Mouse (Mus musculus) testis, postnatal 10 days (tissue): ENCODE data around the gene Tmbim7.

ENCODE experiments used
- DNase-seq: peaks from one replicate; pipeline ENCODE4 v3.0.0; 2021; ENCODE audit warnings: low spot score

Gene Tmbim7

DNA sequence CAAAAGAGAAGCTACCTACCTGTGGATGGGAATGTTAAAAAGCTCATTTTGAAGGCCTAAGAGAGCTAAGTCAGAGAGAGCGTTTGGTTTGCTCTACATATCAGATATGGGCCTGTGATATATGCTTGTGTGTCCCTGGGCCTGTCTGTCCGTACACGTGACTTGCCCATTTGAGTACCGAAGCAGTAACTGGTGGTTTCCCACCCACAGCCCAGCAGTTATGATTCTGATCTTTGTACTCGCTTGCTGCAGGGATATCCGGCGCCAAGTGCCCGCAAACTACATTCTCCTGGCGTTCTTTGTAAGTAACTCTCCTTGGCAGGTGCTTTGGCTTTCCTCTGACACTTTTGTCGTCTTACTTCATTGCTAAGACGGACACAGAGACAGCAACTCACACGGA, 15.6 kb downstream of the Tmbim7 start:
- DNase-seq = no peak

GRCm38 (mm10) chr5:3669938-3670554, 19.1 kb downstream of the Tmbim7 start:
- no peak for DNase-seq

- no peak for DNase-seq
Measured at GRCm38 (mm10) chr5:3688298-3688697, 37.3 kb downstream of the Tmbim7 start.

- DNase-seq = no peak
Measured at GRCm38 (mm10) chr5:3691283-3691682, 40.3 kb downstream of the Tmbim7 start.

- no peak for DNase-seq
Measured at GRCm38 (mm10) chr5:3692956-3693355, 42.0 kb downstream of the Tmbim7 start.

DNA sequence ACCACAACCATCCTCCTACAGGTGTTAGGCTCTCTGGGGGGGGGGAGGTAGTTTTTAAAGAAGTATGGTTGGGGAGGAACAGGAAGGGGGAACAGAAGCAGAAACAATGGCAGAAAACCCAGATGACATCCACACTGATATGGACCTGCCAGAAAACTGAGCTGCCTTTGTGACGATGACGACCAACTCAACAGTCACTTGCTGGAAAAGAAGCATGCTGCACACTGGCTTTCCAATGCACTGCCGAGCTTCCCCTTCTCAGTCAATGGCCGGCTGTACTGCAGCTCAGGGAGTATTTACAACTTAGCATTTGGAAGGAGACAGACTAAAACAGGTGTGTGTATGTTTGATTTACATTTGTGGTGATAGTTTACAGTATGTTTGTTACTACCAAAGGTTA, 44.2 kb downstream of the Tmbim7 start:
- DNase-seq = no peak

DNA sequence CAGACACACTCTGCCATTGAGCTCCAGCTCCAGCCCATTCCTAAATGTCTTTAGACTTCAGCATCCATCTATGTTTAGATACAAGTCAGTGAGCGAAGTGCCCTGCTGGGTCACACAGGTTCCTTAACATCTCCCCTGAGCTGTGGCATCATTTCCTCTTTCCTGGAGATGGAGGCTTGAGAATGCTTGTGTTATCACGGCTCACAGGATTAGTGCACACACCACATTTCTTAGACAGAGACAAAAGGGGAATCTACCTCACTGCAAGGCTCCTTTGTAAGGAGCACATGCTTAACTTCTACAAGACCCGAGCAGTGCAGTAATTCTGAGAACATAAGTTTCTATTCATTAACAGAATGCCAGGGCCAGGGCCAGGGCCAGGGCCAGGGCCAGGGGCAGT, 45.0 kb downstream of the Tmbim7 start:
- DNase-seq = no peak

- no peak for DNase-seq
Measured at GRCm38 (mm10) chr5:3700025-3700424, 49.0 kb downstream of the Tmbim7 start.

GRCm38 (mm10) chr5:3702180-3702579, 51.2 kb downstream of the Tmbim7 start:
- no peak for DNase-seq

DNA sequence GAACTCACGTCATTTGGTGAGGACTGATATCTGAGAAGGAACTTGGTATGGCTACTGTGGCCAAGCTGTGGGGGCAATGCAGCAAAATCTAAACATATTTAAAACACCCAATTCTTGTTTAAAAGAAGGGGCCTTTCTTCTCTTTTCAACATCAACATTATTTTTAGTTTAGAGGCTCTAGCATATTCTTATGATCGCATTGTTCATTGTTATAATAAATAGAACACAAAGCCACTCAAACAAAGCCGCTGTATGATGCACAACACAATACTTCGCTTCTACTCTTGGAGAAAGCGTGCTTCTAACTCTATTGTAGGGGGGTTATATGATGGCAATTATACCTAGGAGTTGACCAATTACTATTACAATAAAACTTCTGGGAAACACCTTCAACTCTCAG, 64.8 kb downstream of the Tmbim7 start:
- no peak for DNase-seq

- DNase-seq = no peak
Measured at GRCm38 (mm10) chr5:3719371-3719770, 68.4 kb downstream of the Tmbim7 start.

GRCm38 (mm10) chr5:3722873-3723272, 71.9 kb downstream of the Tmbim7 start:
- no peak for DNase-seq

DNA sequence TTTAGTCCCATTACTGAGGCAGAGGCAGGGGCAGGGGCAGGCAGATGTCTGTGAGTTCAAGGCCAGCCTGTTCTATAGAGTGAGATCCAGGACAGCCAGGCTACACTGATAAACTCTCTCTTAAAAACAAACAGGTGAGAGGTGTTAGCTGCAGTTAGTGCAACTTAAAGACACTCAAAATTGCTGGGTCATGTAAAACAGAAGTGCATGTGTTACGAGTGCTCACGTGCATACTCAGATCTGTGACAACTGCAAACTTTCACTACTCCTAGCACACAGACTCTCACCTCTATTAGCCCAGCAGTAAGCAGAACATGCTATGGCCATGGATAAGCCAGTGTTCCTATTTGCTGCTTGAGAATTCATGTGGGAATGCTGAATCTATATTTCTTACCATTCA, 72.4 kb downstream of the Tmbim7 start:
- no peak for DNase-seq

- no peak for DNase-seq
Measured at GRCm38 (mm10) chr5:3725491-3725890, 74.5 kb downstream of the Tmbim7 start.

GRCm38 (mm10) chr5:3728820-3729219, 77.8 kb downstream of the Tmbim7 start:
- no peak for DNase-seq
